Mouse (Mus musculus) brain, embryonic 14.5 days (tissue): ENCODE data around the gene Eef1b2. TPM values are rescaled to one million over a fixed set of nuclear protein-coding genes. Genes with fewer than 3 reads are reported as not detected.
A peak's percentile ranks its signal among the peaks of the same experiment; 100 is the strongest.

Experiments used
- DNase-seq: peaks from one replicate; pipeline ENCODE4 v3.0.0-alpha.2; 2011; ENCODE audit warnings: low read depth
- CTCF ChIP-seq: fragments of 200-500 bp; IDR thresholded peaks from 2 replicates; pipeline ENCODE4 v1.5.1; 2012; ENCODE audit warnings: inconsistent platforms, mild to moderate bottlenecking, moderate library complexity, borderline replicate concordance; ENCODE audit not compliant: insufficient read depth, insufficient read length; ENCODE audit errors: extremely low read depth
- POLR2A ChIP-seq: fragments of 200-500 bp; IDR thresholded peaks from 2 replicates; pipeline ENCODE4 v1.6.1; 2012; ENCODE audit warnings: mild to moderate bottlenecking, inconsistent platforms, borderline replicate concordance; ENCODE audit not compliant: poor library complexity, insufficient read depth, insufficient read length, severe bottlenecking; ENCODE audit errors: extremely low read depth
- polyA plus RNA-seq: library from polyadenylated mRNA; depleted of rRNA; stranded (reverse); fragments of >200 nt; gene quantifications from 2 replicates; pipeline ENCODE4 v1.2.3, GENCODE M21; 2012; rRNA removed

Eef1b2 gene
- polyA plus RNA-seq, 1 experiment, result 493 TPM

GRCm38 (mm10) chr1:63225890-63226289 lies 49.3 kb downstream of the Eef1b2 start:
- DNase-seq, result peak; percentile 27
- TF ChIP-seq POLR2A (no peak), CTCF (no peak)

- no peak for DNase-seq
- no peak for TF ChIP-seq CTCF
- no peak for TF ChIP-seq POLR2A
Observed at GRCm38 (mm10) chr1:63227241-63227640, 50.6 kb downstream of the Eef1b2 start.

Other genes with a start within 250 kb of the Eef1b2 start
- gene Ino80d, start 62.2 kb upstream of the Eef1b2 start, polyA plus RNA-seq, result 10.2 and 12.9 TPM in 2 replicates
- 87.9 and 93.3 TPM in 2 replicates for gene Ndufs1, start within 50 bp of the Eef1b2 start, polyA plus RNA-seq
- gene Gpr1, start 37.7 kb downstream of the Eef1b2 start, polyA plus RNA-seq, result 0.26 and 0.45 TPM in 2 replicates
- 12.8 and 19.0 TPM in 2 replicates for gene Zdbf2, start 96.4 kb downstream of the Eef1b2 start, polyA plus RNA-seq